Mouse (Mus musculus) myocyte (in vitro differentiated cells): ENCODE data around the gene Emx1.

ENCODE experiments used
- CEBPB ChIP-seq: IDR thresholded peaks from 2 replicates; pipeline ENCODE4 v1.6.1; 2011; ENCODE audit warnings: mild to moderate bottlenecking, moderate library complexity; ENCODE audit not compliant: poor library complexity, insufficient read depth, severe bottlenecking
- E2F4 ChIP-seq: IDR thresholded peaks from one replicate; pipeline ENCODE4 v1.6.1; 2011; ENCODE audit warnings: mild to moderate bottlenecking, control low read depth, moderate library complexity; ENCODE audit not compliant: insufficient read depth
- MAX ChIP-seq: IDR thresholded peaks from one replicate; pipeline ENCODE4 v1.6.1; 2011; ENCODE audit warnings: low read depth, mild to moderate bottlenecking, control low read depth
- MYOD1 ChIP-seq, 3 experiments: IDR thresholded peaks; one replicate each; pipeline ENCODE4 v1.6.1; 2011; ENCODE audit warnings: control low read depth in 2 of 3, low read depth in 2 of 3, mild to moderate bottlenecking in 2 of 3, moderate library complexity in 1 of 3; ENCODE audit not compliant: insufficient read length in 2 of 3, control insufficient read depth in 1 of 3
- MYOG ChIP-seq, 3 experiments: IDR thresholded peaks; one replicate each; pipeline ENCODE4 v1.6.1; 2011; ENCODE audit warnings: control low read depth in 2 of 3, low read depth in 2 of 3, mild to moderate bottlenecking in 2 of 3; ENCODE audit not compliant: insufficient read length in 2 of 3, control insufficient read depth in 1 of 3, insufficient read depth in 1 of 3
- POLR2A ChIP-seq: IDR thresholded peaks from one replicate; pipeline ENCODE4 v1.6.1; 2011; ENCODE audit warnings: low read depth, mild to moderate bottlenecking, control low read depth, moderate library complexity; ENCODE audit not compliant: insufficient read length
- POLR2AphosphoS2 ChIP-seq: IDR thresholded peaks from one replicate; pipeline ENCODE4 v1.6.1; 2011; ENCODE audit warnings: low read depth, control low read depth; ENCODE audit not compliant: insufficient read length
- REST ChIP-seq: IDR thresholded peaks from one replicate; pipeline ENCODE4 v1.6.1; 2011; ENCODE audit warnings: mild to moderate bottlenecking, control low read depth, moderate library complexity; ENCODE audit not compliant: insufficient read depth, insufficient read length
- SRF ChIP-seq: IDR thresholded peaks from one replicate; pipeline ENCODE4 v1.6.1; 2011; ENCODE audit warnings: low read depth; ENCODE audit not compliant: control insufficient read depth, insufficient read length
- TCF12 ChIP-seq: IDR thresholded peaks from one replicate; pipeline ENCODE4 v1.6.1; 2011; ENCODE audit warnings: mild to moderate bottlenecking, control low read depth; ENCODE audit not compliant: poor library complexity, insufficient read depth, severe bottlenecking
- TCF3 ChIP-seq: IDR thresholded peaks from one replicate; pipeline ENCODE4 v1.6.1; 2011; ENCODE audit warnings: low read depth, control low read depth; ENCODE audit not compliant: insufficient read length
- USF1 ChIP-seq: IDR thresholded peaks from one replicate; pipeline ENCODE4 v1.6.1; 2011; ENCODE audit warnings: low read depth, mild to moderate bottlenecking, control low read depth, moderate library complexity

DNA sequence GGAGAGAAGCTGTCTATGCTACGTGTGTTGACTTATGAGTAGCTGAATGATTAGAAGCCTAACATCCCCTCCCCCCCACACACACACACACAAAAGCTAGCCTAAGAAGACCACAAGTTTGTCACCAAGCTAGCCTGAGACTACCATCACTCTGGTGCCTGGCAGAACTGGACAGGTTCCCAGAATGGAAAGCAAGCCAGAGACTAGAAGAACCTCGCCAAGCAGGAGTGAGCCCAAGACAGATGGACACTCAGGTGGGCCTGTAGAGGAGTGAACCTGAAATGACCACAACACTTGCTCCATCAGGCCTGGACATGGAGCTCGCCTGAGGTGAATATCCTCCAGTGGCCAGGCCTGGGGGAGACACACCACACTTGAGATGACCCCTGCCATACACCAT is 36.9 kb upstream of the Emx1 start:
- TF ChIP-seq SRF, result no peak
- TF ChIP-seq POLR2A, result no peak
- no peak for TF ChIP-seq MAX
- TF ChIP-seq E2F4, result no peak
- no peak for TF ChIP-seq USF1
- no peak for TF ChIP-seq MYOD1 (IDR thresholded peaks at IDR 0.05; ENCODE audit: control insufficient read depth in 1 of 3, insufficient read length in 2 of 3, low read depth in 2 of 3)
- TF ChIP-seq POLR2AphosphoS2, result no peak
- no peak for TF ChIP-seq MYOG (IDR thresholded peaks at IDR 0.05; ENCODE audit: control insufficient read depth in 1 of 3, insufficient read depth in 1 of 3, insufficient read length in 2 of 3, low read depth in 2 of 3)
- no peak for TF ChIP-seq TCF12
- no peak for TF ChIP-seq CEBPB
- TF ChIP-seq TCF3, result no peak
- TF ChIP-seq REST, result no peak
